Mouse (Mus musculus) kidney, adult 18-20 months (tissue): Measurements from ENCODE around the gene Crtc1.

ENCODE experiments used
- DNase-seq: peaks from one replicate; pipeline ENCODE4 v3.0.0; 2021

Crtc1 gene

GRCm38 (mm10) chr8:70461765-70462515 lies 22.6 kb upstream of the Crtc1 start:
- DNase-seq: no peak

- DNase-seq: no peak
Observed at GRCm38 (mm10) chr8:70460606-70461005, 21.2 kb upstream of the Crtc1 start.

DNA sequence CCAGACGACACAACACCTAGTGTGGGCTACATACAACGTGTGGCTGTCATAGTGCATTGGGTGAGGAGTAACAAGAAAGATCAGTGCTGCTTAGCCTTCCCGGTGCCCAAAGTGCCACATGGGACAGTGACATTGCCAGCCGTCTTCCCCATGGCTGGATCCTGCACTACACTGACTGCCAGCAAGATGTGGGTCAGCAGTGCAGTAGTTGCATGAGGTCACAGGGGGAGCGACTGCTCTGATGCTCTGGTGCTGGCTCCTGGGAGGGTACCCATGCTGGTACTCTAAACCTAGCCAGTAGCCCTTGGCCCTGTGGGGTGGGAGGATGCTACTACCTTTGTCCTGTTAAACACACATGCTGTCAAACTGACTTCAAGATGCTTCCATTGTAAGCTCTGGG lies 20.8 kb upstream of the Crtc1 start:
- DNase-seq: no peak

GRCm38 (mm10) chr8:70459636-70460035 lies 20.3 kb upstream of the Crtc1 start:
- DNase-seq: no peak

DNA sequence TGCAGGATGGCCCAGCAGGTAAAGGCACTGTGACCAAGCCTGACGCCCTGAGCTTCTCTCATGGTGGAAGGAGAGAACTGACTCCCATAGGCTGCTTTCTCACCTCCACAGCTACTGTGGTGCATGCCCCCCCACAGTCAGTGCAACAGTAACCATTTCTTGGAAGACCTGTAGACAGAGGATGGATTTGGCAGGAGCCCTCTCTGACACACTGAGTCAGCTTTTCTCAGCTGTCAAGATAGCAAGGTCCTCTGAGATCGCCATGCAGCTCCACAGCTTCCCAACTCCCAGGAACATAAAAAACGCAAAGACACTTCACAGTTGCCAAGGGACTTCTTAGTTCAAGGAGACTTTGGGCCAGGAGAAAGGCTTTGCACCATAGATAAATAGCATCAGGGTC lies 19.1 kb upstream of the Crtc1 start:
- DNase-seq: no peak

GRCm38 (mm10) chr8:70457882-70458281 lies 18.5 kb upstream of the Crtc1 start:
- DNase-seq: no peak

GRCm38 (mm10) chr8:70456996-70457395 lies 17.6 kb upstream of the Crtc1 start:
- DNase-seq: no peak

GRCm38 (mm10) chr8:70453852-70454251 lies 14.5 kb upstream of the Crtc1 start:
- DNase-seq: no peak

GRCm38 (mm10) chr8:70452196-70452966 lies 13.0 kb upstream of the Crtc1 start:
- DNase-seq: no peak

- DNase-seq: no peak
Observed at GRCm38 (mm10) chr8:70447639-70448420, 8.5 kb upstream of the Crtc1 start.

GRCm38 (mm10) chr8:70445988-70446387 lies 6.6 kb upstream of the Crtc1 start:
- DNase-seq: no peak

GRCm38 (mm10) chr8:70443326-70443725 lies 3.9 kb upstream of the Crtc1 start:
- DNase-seq: no peak

- no peak for DNase-seq
Observed at GRCm38 (mm10) chr8:70441565-70441964, 2.2 kb upstream of the Crtc1 start.

- DNase-seq: no peak
Observed at GRCm38 (mm10) chr8:70440246-70440645, 867 bp upstream of the Crtc1 start.

- DNase-seq: no peak
Observed at GRCm38 (mm10) chr8:70439848-70440179, 435 bp upstream of the Crtc1 start.

- no peak for DNase-seq
Observed at GRCm38 (mm10) chr8:70438423-70438822, 956 bp downstream of the Crtc1 start.

- DNase-seq: no peak
Observed at GRCm38 (mm10) chr8:70435156-70435555, 4.2 kb downstream of the Crtc1 start.

- DNase-seq: no peak
Observed at GRCm38 (mm10) chr8:70432991-70433536, 6.3 kb downstream of the Crtc1 start.

DNA sequence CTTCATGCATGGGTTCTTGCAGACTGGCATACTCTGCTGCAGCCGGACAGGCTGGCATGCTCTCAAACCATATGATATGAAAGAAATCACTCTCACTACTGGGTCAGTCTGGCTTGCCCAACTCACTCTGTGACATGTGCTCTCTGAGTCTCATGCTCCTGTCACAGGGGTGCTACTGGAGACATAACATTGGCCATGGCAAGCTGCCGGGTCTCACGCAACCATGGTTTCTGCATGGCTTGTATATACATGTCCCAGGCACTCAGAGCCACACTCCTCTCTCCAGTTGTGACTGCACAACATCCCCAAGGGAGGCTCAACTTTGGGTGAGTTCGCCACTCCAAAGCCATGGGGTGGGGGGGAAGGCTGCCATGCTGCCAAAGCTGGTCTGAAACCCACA lies 8.2 kb downstream of the Crtc1 start:
- no peak for DNase-seq

GRCm38 (mm10) chr8:70426300-70426907 lies 13.0 kb downstream of the Crtc1 start:
- DNase-seq: no peak

GRCm38 (mm10) chr8:70422722-70423121 lies 16.7 kb downstream of the Crtc1 start:
- DNase-seq: no peak

- no peak for DNase-seq
Observed at GRCm38 (mm10) chr8:70421349-70422104, 17.9 kb downstream of the Crtc1 start.
